Mouse (Mus musculus) gastrocnemius, postnatal 4 days (tissue): Measurements from ENCODE around the gene Acnat2. TPM values are rescaled to one million over a fixed set of nuclear protein-coding genes. Genes with fewer than 3 reads are reported as not detected.
"Not testable (repeated sequence)": the region's sequence is repeated elsewhere in the genome, so short reads cannot be mapped to it uniquely, and the experiment has no call there.

Source experiments
- DNase-seq, 2 experiments: peaks; one replicate each; pipeline ENCODE4 v3.0.0; 2021 to 2022; ENCODE audit warnings: low spot score in 2 of 2, mixed read lengths in 2 of 2
- long read RNA-seq, 2 experiments: library from polyadenylated mRNA; stranded (forward); transcript quantifications; one replicate each; pipeline ENCODE4 v2.0.0; 2021
- total RNA-seq, 2 experiments: library from RNA; stranded (reverse); gene quantifications; 2 replicates each; pipeline ENCODE4 v1.2.3; 2021

Acnat2 gene
- total RNA-seq: not detected
- long read RNA-seq, experiment 1: 0 reads
- long read RNA-seq, experiment 2: 0 reads

DNA sequence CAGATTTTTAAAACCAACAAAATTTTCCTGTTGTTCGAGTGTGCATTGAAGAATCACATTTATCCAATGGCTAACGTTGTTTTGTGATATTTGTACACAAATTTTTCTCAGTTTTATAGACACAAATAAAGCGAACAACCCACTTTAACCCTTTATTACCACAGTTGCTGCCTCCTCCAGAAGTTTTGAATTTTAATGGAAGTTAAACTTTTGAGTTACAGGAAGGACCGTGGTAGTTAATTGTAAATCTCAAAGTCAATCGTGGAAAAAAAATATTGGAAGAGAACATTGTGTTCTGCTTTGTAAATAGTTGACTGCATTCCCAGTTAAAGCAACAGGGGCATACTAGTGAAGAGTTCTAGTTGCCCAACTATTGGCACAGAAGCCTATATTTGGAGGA is at the start of gene Acnat2:
Gene Acnat2, minus strand, starts transcription at position 195 of the 400 bp plus-strand sequence.
- DNase-seq: not testable (repeated sequence)

DNA sequence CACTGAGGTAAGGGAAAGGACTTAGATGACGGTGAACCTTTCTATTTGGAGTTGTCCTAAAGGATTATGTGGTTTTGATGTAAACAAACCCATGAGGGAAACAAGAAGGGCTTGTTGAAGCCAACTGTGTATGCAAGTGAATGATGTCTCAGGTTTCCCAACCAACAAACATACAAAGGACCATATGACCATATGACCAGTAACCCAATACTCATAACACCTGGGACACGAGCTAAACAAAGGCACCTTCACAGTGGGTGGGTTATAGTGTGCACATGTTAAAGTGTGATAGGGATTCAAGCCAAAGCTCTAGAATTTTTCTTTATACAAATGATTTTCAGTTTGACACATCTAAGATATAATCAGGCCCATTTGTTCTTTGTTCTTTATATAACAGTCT is 48.2 kb upstream of the Acnat2 start:
- no peak for DNase-seq

DNA sequence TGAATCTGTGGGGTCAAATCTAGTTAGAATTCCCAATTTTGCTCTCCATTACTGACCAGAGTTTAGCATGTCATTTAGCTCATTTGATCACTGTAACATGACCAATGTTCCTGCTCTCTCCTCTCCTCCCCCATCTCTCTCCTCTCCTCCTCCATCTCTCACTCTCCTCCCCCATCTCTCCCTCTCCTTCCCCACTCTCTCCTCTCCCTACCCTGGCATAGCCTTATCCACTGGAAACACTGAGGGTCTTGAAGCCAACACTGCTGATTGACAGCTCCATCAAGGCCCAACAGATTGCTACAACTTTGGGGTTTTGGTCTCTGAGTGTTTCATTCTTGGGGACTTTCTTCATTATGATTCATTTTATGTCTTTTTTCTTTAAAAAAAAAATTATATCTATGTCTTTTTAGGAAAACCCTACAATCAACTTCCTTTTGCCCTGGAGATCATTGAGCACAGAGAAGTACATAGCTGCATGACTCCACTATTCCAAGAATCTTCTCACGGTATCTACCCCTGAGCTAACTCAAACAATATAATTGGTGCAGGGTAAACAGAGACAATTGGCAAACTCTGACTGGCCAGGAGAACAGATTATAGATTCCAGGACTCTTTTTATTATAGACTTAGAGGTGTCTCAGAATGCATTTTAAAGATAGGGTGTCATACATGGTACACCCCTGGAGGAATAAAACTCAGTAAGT is 44.0 kb upstream of the Acnat2 start:
- no peak for DNase-seq

DNA sequence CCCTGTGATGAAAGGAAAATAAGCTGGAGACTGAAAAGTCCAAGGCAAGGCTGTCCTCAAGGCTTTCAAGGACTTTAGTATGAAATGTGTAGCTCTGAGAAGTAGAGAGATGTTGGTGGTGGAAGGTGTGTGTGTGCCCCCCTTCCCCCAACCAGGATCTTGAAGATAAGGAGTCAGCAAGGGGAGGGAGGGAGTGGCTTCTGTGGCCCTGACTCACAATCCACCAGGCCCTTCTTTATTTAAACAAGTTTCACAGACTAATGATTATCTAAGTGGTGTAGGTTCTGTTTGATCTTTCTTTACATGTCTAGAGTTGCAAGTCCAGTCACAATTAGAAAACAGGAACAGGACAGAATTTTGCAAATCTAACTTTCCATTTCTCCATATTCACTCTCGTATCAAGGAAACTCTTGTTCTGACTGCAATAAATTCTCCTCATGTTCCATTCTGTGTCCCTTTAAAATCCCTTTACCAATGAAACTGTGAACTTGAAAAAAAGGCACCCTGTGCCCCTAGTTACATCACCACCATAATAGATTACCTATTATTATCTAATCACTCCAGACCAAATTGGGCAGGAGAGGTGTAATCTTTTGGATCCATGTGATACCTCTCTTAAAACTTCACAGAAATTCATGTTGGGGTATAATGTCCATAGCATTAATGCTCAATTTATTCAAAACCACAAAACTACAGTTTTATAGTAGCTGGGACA is 43.3 kb upstream of the Acnat2 start:
- DNase-seq: not testable (repeated sequence)

DNA sequence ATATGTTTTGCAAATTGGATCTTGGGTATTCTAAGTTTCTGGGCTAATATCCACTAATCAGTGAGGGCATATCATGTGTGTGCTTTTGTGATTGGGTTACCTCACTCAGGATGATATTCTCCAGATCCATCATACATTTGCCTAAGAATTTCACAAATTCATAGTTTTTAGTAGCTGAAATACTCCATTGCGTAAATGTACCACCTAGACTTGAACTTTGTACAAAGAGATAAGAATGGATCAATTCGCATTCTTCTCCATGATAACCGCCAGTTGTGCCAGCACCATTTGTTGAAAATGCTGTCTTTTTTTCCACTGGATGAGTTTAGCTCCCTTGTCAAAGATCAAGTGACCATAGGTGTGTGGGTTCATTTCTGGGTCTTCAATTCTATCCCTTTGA is 29.0 kb upstream of the Acnat2 start:
- not testable (repeated sequence) for DNase-seq

DNA sequence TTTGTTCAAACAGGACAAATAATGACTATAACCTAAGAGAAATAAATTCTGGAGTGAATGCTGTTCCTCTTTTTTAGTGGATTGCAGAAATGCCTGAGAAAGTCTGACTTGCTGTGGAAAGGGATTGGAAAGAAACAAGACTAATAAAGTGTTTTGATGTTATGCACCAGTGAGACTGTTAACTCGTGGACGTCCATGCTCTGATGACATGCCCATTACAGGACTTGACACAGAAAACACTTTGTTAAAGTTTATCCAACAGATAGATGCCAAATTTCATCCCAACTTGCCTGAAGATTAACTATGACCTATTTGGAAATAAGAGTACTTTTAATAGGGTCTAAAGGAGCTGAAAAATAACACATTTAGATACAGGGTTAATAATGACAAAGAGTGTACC is 2.2 kb upstream of the Acnat2 start:
- not testable (repeated sequence) for DNase-seq

DNA sequence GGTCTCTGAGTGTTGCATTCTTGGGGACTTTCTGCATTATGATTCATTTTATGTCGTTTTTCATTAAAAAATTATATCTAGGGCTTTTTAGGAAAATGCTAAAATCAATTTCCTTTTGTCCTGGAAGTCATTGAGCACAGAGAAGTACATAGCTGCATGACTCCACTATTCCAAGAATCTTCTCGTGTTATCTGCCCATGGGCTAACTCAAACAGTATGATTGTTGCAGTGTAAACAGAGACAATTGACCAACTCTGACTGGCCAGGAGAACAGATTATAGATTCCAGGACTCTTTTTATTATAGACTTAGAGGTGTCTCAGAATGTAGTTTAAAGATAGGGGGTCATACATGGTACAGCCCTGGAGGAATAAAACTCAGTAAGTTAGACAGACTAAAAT is 21.1 kb downstream of the Acnat2 start:
- no peak for DNase-seq

DNA sequence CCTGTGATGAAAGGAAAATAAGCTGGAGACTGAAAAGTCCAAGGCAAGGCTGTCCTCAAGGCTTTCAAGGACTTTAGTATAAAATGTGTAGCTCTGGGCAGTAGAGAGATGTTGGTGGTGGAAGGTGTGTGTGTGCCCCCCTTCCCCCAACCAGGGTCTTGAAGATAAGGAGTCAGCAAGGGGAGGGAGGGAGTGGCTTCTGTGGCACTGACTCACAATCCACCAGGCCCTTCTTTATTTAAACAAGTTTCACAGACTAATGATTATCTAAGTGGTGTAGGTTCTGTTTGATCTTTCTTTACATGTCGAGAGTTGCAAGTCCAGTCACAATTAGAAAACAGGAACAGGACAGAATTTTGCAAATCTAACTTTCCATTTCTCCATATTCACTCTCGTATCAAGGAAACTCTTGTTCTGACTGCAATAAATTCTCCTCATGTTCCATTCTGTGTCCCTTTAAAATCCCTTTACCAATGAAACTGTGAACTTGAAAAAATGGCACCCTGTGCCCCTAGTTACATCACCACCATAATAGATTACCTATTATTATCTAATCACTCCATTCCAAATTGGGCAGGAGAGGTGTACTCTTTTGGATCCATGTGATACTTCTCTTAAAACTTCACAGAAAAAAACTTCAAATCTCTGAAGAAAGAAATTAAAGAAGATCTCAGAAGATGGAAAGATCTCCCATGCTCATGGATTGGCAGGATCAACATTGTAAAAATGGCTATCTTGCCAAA is 24.2 kb downstream of the Acnat2 start:
- DNase-seq: not testable (repeated sequence)

DNA sequence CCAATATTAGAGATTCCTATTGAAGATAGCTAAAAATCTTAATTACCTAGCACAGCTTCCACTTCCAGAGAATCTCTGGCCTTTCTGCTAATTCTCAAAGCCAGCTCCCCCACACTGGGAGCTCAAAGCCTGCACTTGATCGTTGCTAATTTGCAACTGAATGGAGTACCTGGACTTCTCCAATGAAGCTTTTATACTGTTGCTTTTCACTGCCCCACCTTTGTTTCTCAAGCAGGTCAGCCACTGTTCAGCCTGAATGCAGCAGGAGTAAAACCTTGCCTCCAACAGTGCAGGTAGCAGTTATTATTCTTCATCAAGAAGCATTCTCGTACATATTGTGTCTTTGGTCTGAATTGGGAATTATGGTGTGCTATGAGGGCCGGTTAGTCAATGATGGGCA is 39.9 kb downstream of the Acnat2 start:
- DNase-seq: not testable (repeated sequence)

DNA sequence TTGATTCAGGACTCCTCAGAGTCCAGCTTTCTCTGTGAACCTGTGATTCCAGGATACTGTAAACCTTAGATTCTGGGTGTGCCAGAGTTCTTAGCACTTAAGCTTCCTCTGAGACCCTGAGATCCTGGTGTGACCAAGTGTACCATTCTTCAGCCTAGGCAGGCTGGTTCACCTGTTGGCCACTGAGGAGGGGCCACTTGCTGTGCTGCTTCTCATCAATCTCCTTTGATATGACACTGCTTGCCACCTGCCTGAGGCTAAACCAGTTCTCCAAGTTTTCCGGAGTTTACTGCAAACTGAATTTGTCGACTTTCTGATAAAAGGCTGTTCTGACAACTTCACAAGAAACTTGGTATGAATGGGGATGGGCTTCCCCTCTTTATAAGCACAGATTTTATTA is 50.9 kb downstream of the Acnat2 start:
- DNase-seq: no peak

DNA sequence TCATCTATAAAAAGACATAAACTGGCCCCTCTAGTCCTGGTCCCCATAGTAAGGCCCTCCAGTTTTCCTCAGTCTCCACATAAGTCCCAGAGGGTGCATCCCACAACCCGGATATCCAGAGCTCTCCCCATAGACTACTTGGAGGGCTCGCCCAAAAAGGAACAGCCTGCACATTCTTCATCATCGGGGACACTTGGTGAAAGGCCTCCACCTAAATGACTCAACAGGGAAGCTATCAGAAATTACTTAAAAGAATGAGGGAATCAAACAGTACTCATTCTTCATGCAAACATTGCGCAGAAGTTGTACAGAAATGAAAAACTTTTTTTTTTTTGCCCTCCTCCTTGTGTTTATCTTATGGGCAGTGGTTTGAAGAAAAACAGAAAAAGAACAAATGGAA is 57.5 kb downstream of the Acnat2 start:
- DNase-seq: no peak

DNA sequence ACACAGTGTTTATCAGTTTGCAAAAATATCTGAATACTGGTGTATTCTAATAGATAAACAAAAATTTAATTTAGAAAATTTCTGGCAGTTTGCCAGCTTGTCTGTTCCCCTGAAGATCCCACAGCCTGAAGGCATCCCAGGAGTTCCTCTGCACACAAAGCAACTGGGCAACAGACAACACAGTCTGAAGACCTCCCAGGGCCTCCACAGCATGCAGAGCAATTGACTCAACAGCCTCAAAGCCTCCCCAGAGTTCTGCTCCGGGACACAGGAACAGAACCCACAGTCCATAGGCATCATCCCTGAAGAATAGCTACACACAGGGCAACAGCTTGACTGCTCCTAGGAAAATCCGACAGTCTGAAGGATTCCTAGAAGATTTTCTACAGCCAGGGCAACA is 59.3 kb downstream of the Acnat2 start:
- no peak for DNase-seq

DNA sequence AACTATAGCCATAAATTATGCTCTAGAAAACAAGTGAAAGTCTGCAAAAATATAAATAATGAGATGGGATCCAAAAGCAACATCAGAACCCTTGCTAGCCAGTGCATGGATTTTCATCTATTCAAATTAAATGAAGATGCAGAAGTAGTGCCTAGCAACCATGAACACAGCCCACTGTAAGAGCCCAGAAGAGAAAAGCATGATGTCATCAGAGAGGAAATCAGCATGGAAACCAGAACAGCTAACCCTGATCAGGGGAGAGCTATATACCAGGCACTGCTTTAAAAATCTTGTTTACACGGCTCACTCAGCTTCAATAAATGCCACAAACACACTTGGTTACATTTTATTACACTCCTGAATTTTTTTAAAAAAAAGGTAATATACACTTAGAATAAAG is 60.0 kb downstream of the Acnat2 start:
- DNase-seq: not testable (repeated sequence)

DNA sequence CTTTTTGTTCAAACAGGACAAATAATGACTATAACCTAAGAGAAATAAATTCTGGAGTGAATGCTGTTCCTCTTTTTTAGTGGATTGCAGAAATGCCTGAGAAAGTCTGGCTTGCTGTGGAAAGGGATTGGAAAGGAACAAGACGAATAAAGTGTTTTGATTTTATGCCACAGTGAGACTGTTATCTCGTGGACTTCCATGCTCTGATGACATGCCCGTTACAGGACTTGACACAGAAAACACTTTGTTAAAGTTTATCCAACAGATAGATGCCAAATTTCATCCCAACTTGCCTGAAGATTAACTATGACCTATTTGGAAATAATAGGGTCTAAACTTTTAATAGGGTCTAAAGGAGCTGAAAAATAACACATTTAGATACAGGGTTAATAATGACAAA is 67.9 kb downstream of the Acnat2 start:
- DNase-seq: not testable (repeated sequence)

DNA sequence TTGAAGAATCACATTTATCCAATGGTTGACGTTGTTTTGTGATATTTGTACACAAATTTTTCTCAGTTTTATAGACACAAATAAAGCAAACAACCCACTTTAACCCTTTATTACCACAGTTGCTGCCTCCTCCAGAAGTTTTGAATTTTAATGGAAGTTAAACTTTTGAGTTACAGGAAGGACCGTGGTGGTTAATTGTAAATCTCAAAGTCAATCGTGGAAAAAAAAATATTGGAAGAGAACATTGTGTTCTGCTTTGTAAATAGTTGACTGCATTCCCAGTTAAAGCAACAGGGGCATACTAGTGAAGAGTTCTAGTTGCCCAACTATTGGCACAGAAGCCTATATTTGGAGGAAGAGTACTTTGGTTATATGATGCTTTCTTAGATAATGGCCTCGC is 70.0 kb downstream of the Acnat2 start:
- DNase-seq: not testable (repeated sequence)

Other genes starting within 250 kb of the Acnat2 start
- gene Acnat1, start 65.8 kb upstream of the Acnat2 start, total RNA-seq: under 1 TPM in 1 of 2 experiments, not detected in 1; 0.29 TPM
- gene Baat, start 98.4 kb upstream of the Acnat2 start, total RNA-seq: under 1 TPM; 0.25 to 0.31 TPM
- gene Mrpl50, start 112.9 kb upstream of the Acnat2 start, total RNA-seq: 10 to 100 TPM; 36.9 to 40.5 TPM
- 1 to 10 TPM; 4.8 to 5.2 TPM for gene Zfp189, start 113.0 kb upstream of the Acnat2 start, total RNA-seq
- 1 to 10 TPM in 1 of 2 experiments, under 1 TPM in 1; 0.44 to 4.6 TPM for gene Aldob, start 141.4 kb upstream of the Acnat2 start, total RNA-seq
- gene Tmem246, start 189.7 kb upstream of the Acnat2 start, total RNA-seq: 10 to 100 TPM; 33.6 to 39.7 TPM
- gene Rnf20, start 223.9 kb upstream of the Acnat2 start, total RNA-seq: 10 to 100 TPM; 43.4 to 49.7 TPM